Mouse (Mus musculus): ENCODE data around the gene Mapk13. TPM values are rescaled to one million over a fixed set of nuclear protein-coding genes. Genes with fewer than 3 reads are reported as not detected.

The Mapk13 gene
- total RNA-seq, 2 experiments from 2014 or later, result 1.6 to 1.7 TPM

GRCm38 (mm10) chr17:28777231-28778005 lies 8.3 kb downstream of the Mapk13 start:
- Histone ChIP-seq H3K4me3 (no peak overlapping the region), H3K27ac (no peak overlapping the region)
- peak in 1 of 2 experiments; percentile 20 for DNase-seq (ENCODE audit: extremely low spot score in 1 of 2, low spot score in 2 of 2)
- intact Hi-C loops (cut with DNase I), result no loop called here
- TF ChIP-seq CTCF (IDR thresholded peaks at IDR 0.05), result no peak

DNA sequence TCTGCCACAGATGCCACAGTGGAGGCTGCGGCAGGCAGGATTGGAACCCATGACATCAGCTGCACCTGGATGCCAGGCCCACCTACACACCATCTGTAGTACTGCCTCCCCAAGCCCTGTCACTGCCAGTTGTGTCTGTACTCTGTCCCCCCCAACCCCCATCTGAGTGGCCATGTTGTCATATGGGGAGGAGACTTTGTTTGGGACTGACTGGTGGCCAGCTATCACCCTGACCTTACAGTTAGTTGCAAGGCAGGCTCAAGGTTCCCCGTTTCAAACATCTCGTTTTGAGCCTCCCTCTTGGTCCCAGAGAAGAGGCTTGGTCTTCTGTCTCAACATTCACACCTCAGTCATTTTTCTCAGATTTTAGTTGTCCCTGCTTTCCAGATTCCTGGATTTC lies 10.6 kb downstream of the Mapk13 start:
- intact Hi-C loops (cut with DNase I), result no loop called here
- no peak for TF ChIP-seq CTCF (IDR thresholded peaks at IDR 0.05)
- H3K4me3 ChIP-seq, result no peak overlapping the region
- H3K27ac ChIP-seq, result no peak overlapping the region
- DNase-seq (ENCODE audit: extremely low spot score in 1 of 2, low spot score in 2 of 2), result no peak

- TF ChIP-seq CTCF (IDR thresholded peaks at IDR 0.05), result no peak
- H3K27ac ChIP-seq, result no peak overlapping the region
- no peak overlapping the region for H3K4me3 ChIP-seq
- no peak for DNase-seq (ENCODE audit: extremely low spot score in 1 of 2, low spot score in 2 of 2)
- intact Hi-C loops (cut with DNase I), result no loop called here
These were observed 11.7 kb downstream of the Mapk13 start for GRCm38 (mm10) chr17:28780836-28781235.

DNA sequence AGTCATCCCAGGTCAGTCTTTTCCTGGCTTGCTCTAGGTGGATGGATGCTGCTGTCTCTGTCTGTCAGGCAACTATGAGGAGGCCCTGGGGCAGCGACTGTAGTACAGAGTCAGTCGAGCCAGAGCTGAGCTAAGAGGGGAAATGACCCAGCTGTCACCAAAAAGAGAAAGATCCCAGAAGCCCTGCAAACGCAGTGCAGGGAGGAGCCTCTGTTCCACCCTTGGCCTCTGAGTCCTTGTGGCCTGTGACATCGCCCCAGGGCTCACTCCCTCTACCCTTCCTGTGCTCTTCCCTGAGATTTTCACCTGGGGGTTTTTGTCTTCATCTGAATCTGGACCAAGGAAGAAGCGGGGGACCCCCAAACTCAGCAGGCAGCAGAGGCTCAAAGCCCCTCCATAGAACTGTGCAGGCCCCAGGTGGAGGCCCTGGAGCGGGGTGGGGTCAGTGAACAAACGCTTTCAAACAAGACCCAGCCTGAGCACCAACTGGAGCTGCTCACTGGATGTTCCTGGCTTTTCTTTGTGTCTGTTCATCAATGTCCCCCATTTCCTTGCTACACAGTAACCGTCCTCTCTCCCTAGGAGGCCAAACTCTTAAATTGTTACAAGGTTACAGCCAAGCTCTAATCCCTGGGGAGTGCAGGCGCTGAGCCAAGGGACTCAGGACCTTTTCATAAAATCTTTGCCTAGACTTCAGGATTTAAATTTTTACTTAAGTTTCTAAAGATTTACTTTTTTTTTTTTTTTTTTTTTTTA lies 12.4 kb downstream of the Mapk13 start:
- Histone ChIP-seq H3K4me3 (no peak overlapping the region), H3K27ac (no peak overlapping the region)
- TF ChIP-seq CTCF (IDR thresholded peaks at IDR 0.05), result no peak
- intact Hi-C loops (cut with DNase I), result no loop called here
- DNase-seq (ENCODE audit: extremely low spot score in 1 of 2, low spot score in 2 of 2), result no peak

GRCm38 (mm10) chr17:28785036-28785435 lies 15.9 kb downstream of the Mapk13 start:
- intact Hi-C loops (cut with DNase I), result no loop called here
- TF ChIP-seq CTCF (IDR thresholded peaks at IDR 0.05), result no peak
- no peak overlapping the region for H3K27ac ChIP-seq
- no peak overlapping the region for H3K4me3 ChIP-seq
- DNase-seq (ENCODE audit: extremely low spot score in 1 of 2, low spot score in 2 of 2), result no peak

GRCm38 (mm10) chr17:28787507-28787906 lies 18.4 kb downstream of the Mapk13 start:
- TF ChIP-seq CTCF (IDR thresholded peaks at IDR 0.05), result no peak
- H3K27ac ChIP-seq, result no peak overlapping the region
- DNase-seq (ENCODE audit: extremely low spot score in 1 of 2, low spot score in 2 of 2), result no peak
- no peak overlapping the region for H3K4me3 ChIP-seq
- intact Hi-C loops (cut with DNase I), result no loop called here

- intact Hi-C loops (cut with DNase I), result no loop called here
- no peak overlapping the region for H3K4me3 ChIP-seq
- DNase-seq (ENCODE audit: extremely low spot score in 1 of 2, low spot score in 2 of 2), result no peak
- H3K27ac ChIP-seq, result no peak overlapping the region
- TF ChIP-seq CTCF (IDR thresholded peaks at IDR 0.05), result no peak
These were observed 27.9 kb downstream of the Mapk13 start for GRCm38 (mm10) chr17:28797031-28797430.

- no peak for TF ChIP-seq CTCF (IDR thresholded peaks at IDR 0.05)
- H3K4me3 ChIP-seq, result peak overlapping the region; percentile 70; the same call in 1 of the 2 replicates
- intact Hi-C loops (cut with DNase I), result loop anchor here (2.0 kb wide), 3 partner anchors 37 to 109 kb away; partner anchors contain the start of genes Mapk14 and Slc26a8
- H3K27ac ChIP-seq, result no peak overlapping the region
- no peak for DNase-seq (ENCODE audit: extremely low spot score in 1 of 2, low spot score in 2 of 2)
These were observed 30.4 kb downstream of the Mapk13 start for GRCm38 (mm10) chr17:28799291-28800160.

- Histone ChIP-seq H3K4me3 (peak overlapping the region; percentile 70), H3K27ac (peak overlapping the region; percentile 97)
- no peak for TF ChIP-seq CTCF (IDR thresholded peaks at IDR 0.05)
- no peak for DNase-seq (ENCODE audit: extremely low spot score in 1 of 2, low spot score in 2 of 2)
- intact Hi-C loops (cut with DNase I), result loop anchor here (2.0 kb wide), 3 partner anchors 37 to 109 kb away; partner anchors contain the start of genes Mapk14 and Slc26a8
These were observed 31.2 kb downstream of the Mapk13 start for GRCm38 (mm10) chr17:28800281-28800670.

DNA sequence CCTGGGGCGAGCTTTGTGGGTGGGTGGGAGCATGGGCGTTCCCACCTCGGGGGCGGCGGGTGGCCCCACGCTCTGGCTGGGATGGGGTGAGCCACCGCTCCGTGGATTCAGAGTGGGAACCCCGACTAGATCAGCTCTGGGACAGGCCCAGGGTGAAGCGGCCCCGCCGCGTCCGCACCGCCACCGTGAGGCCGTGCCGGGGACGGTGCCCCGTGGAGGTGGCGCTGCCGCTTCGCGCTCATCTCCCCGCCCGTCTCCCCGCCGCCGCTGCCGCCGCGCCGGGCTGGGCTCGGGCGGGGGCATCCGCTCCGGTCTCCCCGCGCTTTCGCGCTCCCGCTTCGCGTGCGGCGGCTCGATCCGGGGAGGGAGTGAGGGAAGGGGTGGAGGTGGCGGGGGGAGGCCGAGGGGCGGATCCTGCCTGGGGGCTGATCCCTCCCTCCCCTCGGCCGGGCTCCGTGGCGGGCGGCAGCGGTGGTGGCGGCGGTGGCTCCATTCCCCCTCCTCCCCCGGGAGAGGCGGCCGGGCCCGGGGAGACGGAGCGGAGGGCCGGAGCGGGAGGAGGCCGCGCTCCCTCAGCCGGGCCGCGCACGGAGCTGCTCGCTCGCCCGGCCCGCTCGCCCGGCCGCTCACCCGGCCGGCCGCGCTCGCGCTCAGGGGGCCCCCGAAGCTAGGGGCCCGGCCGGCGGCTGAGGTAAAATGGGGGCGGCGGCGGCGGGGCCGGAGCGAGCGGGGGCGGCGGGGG lies 31.7 kb downstream of the Mapk13 start, which contains the start of gene Brpf3:
Gene Brpf3 (plus strand): TSS at position 420 of the 742 bp plus-strand sequence.
- TF ChIP-seq CTCF (IDR thresholded peaks at IDR 0.05), result peak; percentile 55
- peak within 1 kb of the TSS; percentile 70 for H3K4me3 ChIP-seq
- intact Hi-C loops (cut with DNase I), result loop anchor here (2.0 kb wide), 3 partner anchors 38 to 110 kb away; partner anchors contain the start of genes Mapk14 and Slc26a8
- peak; percentile 75 for DNase-seq (ENCODE audit: extremely low spot score in 1 of 2, low spot score in 2 of 2)
- peak within 1 kb of the TSS; percentile 97 for H3K27ac ChIP-seq

All from left cerebral cortex, adult 2 months (tissue).